Mouse (Mus musculus): ENCODE measurements around the gene Hrct1.

The Hrct1 gene

GRCm38 (mm10) chr4:43726995-43727394 lies at the start of gene Hrct1:
Hrct1 (plus strand) TSS chr4:43727188.
- no peak for DNase-seq (ENCODE audit: low spot score)

- DNase-seq (ENCODE audit: low spot score) = no peak
Observed at GRCm38 (mm10) chr4:43678541-43678940, 48.4 kb upstream of the Hrct1 start.

- no peak for DNase-seq (ENCODE audit: low spot score)
Observed at GRCm38 (mm10) chr4:43679416-43680043, 47.5 kb upstream of the Hrct1 start.

- DNase-seq (ENCODE audit: low spot score) = no peak
Observed at GRCm38 (mm10) chr4:43690021-43690420, 37.0 kb upstream of the Hrct1 start.

- no peak for DNase-seq (ENCODE audit: low spot score)
Observed at GRCm38 (mm10) chr4:43691026-43691425, 36.0 kb upstream of the Hrct1 start.

GRCm38 (mm10) chr4:43693806-43694241 lies 33.2 kb upstream of the Hrct1 start:
- DNase-seq (ENCODE audit: low spot score) = no peak

- DNase-seq (ENCODE audit: low spot score) = no peak
Observed at GRCm38 (mm10) chr4:43694439-43695248, 32.3 kb upstream of the Hrct1 start.

GRCm38 (mm10) chr4:43695249-43695671 lies 31.7 kb upstream of the Hrct1 start:
- DNase-seq (ENCODE audit: low spot score) = no peak

- no peak for DNase-seq (ENCODE audit: low spot score)
Observed at GRCm38 (mm10) chr4:43696561-43696960, 30.4 kb upstream of the Hrct1 start.

- no peak for DNase-seq (ENCODE audit: low spot score)
Observed at GRCm38 (mm10) chr4:43700707-43701106, 26.3 kb upstream of the Hrct1 start, which contains the start of gene Olfr70. Olfr70 (minus strand) TSS chr4:43700807.

- no peak for DNase-seq (ENCODE audit: low spot score)
Observed at GRCm38 (mm10) chr4:43703439-43703838, 23.5 kb upstream of the Hrct1 start.

GRCm38 (mm10) chr4:43703851-43704250 lies 23.1 kb upstream of the Hrct1 start:
- no peak for DNase-seq (ENCODE audit: low spot score)

GRCm38 (mm10) chr4:43705991-43706390 lies 21.0 kb upstream of the Hrct1 start:
- no peak for DNase-seq (ENCODE audit: low spot score)

GRCm38 (mm10) chr4:43709869-43710268 lies 17.1 kb upstream of the Hrct1 start, which contains the start of gene Olfr71:
Olfr71 (minus strand) TSS chr4:43710255.
- DNase-seq (ENCODE audit: low spot score) = no peak

GRCm38 (mm10) chr4:43711821-43712220 lies 15.2 kb upstream of the Hrct1 start:
- peak; percentile 87 for DNase-seq (ENCODE audit: low spot score)

- no peak for DNase-seq (ENCODE audit: low spot score)
Observed at GRCm38 (mm10) chr4:43713652-43714219, 13.3 kb upstream of the Hrct1 start.

- no peak for DNase-seq (ENCODE audit: low spot score)
Observed at GRCm38 (mm10) chr4:43720491-43721228, 6.3 kb upstream of the Hrct1 start.

- peak; percentile 41 for DNase-seq (ENCODE audit: low spot score)
Observed at GRCm38 (mm10) chr4:43722191-43722590, 4.8 kb upstream of the Hrct1 start.

- peak; percentile 28 for DNase-seq (ENCODE audit: low spot score)
Observed at GRCm38 (mm10) chr4:43724764-43725163, 2.2 kb upstream of the Hrct1 start.

- no peak for DNase-seq (ENCODE audit: low spot score)
Observed at GRCm38 (mm10) chr4:43726228-43726993, 577 bp upstream of the Hrct1 start.

Data from layer of hippocampus, adult 11-12 months (tissue).